Mouse (Mus musculus): ENCODE results near the gene Il2rg. TPM values are rescaled to one million over a fixed set of nuclear protein-coding genes. Genes with fewer than 3 reads are reported as not detected.
A peak's percentile ranks its signal among the peaks of the same experiment; 100 is the strongest.

Gene Il2rg
- 8.8 and 11.1 TPM in 2 replicates for polyA plus RNA-seq (2014; fragmentation: Nextera tagmentation; extraction: Ambion mirVana)

- H3K4me3 ChIP-seq (ENCODE audit: low read depth, low read length): no peak within 1 kb of the TSS
- H3K27ac ChIP-seq (ENCODE audit: low read length): no peak within 1 kb of the TSS
- 58% methylated on average over 5 of the region's 5 CpGs for WGBS
- H3K4me1 ChIP-seq (ENCODE audit: control insufficient read depth, insufficient read depth, low read length): no peaks in the 10 kb centered on the region
- H3K36me3 ChIP-seq (ENCODE audit: control insufficient read depth, insufficient read depth, low read length): no peaks in the 10 kb centered on the region
- no peaks in the 10 kb centered on the region for H3K9me3 ChIP-seq (ENCODE audit: control insufficient read depth, low read depth, low read length)
- H3K9ac ChIP-seq (replicated peaks; ENCODE audit: low read depth, low read length): no peak within 1 kb of the TSS
- ATAC-seq (ENCODE audit: insufficient number of reproducible peaks, insufficient read depth, low FRiP score, low read depth): no peak
- no peaks in the 10 kb centered on the region for H3K27me3 ChIP-seq (ENCODE audit: control insufficient read depth, insufficient read depth, low read length)
- H3K4me2 ChIP-seq (replicated peaks; ENCODE audit: low read depth, low read length): no peak within 1 kb of the TSS
These were observed at the start of gene Il2rg for GRCm38 (mm10) chrX:101268025-101268754. Gene Il2rg, minus strand, starts transcription at chrX:101268255.

GRCm38 (mm10) chrX:101313625-101314359 is 45.7 kb upstream of the Il2rg start:
- ATAC-seq (ENCODE audit: insufficient number of reproducible peaks, insufficient read depth, low FRiP score, low read depth): no peak
- no peaks in the 10 kb centered on the region for H3K9me3 ChIP-seq (ENCODE audit: control insufficient read depth, low read depth, low read length)
- no peak overlapping the region for H3K4me2 ChIP-seq (replicated peaks; ENCODE audit: low read depth, low read length)
- H3K9ac ChIP-seq (replicated peaks; ENCODE audit: low read depth, low read length): no peak overlapping the region
- H3K36me3 ChIP-seq (ENCODE audit: control insufficient read depth, insufficient read depth, low read length): no peaks in the 10 kb centered on the region
- H3K4me1 ChIP-seq (ENCODE audit: control insufficient read depth, insufficient read depth, low read length): no peaks in the 10 kb centered on the region
- 56% methylated on average over 6 of the region's 6 CpGs for WGBS
- H3K27me3 ChIP-seq (ENCODE audit: control insufficient read depth, insufficient read depth, low read length): no peaks in the 10 kb centered on the region
- no peak overlapping the region for H3K4me3 ChIP-seq (ENCODE audit: low read depth, low read length)
- no peak overlapping the region for H3K27ac ChIP-seq (ENCODE audit: low read length)

- H3K36me3 ChIP-seq (ENCODE audit: control insufficient read depth, insufficient read depth, low read length): no peaks in the 10 kb centered on the region
- no peaks in the 10 kb centered on the region for H3K9me3 ChIP-seq (ENCODE audit: control insufficient read depth, low read depth, low read length)
- H3K27ac ChIP-seq (ENCODE audit: low read length): no peak overlapping the region
- H3K4me2 ChIP-seq (replicated peaks; ENCODE audit: low read depth, low read length): no peak overlapping the region
- no peaks in the 10 kb centered on the region for H3K27me3 ChIP-seq (ENCODE audit: control insufficient read depth, insufficient read depth, low read length)
- H3K4me1 ChIP-seq (ENCODE audit: control insufficient read depth, insufficient read depth, low read length): no peaks in the 10 kb centered on the region
- WGBS: 81% methylated on average over 5 of the region's 5 CpGs
- H3K9ac ChIP-seq (replicated peaks; ENCODE audit: low read depth, low read length): no peak overlapping the region
- no peak overlapping the region for H3K4me3 ChIP-seq (ENCODE audit: low read depth, low read length)
- no peak for ATAC-seq (ENCODE audit: insufficient number of reproducible peaks, insufficient read depth, low FRiP score, low read depth)
These were observed 41.2 kb upstream of the Il2rg start for GRCm38 (mm10) chrX:101309299-101309698.

GRCm38 (mm10) chrX:101304646-101305045 is 36.6 kb upstream of the Il2rg start:
- H3K4me2 ChIP-seq (replicated peaks; ENCODE audit: low read depth, low read length): no peak overlapping the region
- no peaks in the 10 kb centered on the region for H3K36me3 ChIP-seq (ENCODE audit: control insufficient read depth, insufficient read depth, low read length)
- ATAC-seq (ENCODE audit: insufficient number of reproducible peaks, insufficient read depth, low FRiP score, low read depth): no peak
- no peak overlapping the region for H3K4me3 ChIP-seq (ENCODE audit: low read depth, low read length)
- no peaks in the 10 kb centered on the region for H3K9me3 ChIP-seq (ENCODE audit: control insufficient read depth, low read depth, low read length)
- no peak overlapping the region for H3K27ac ChIP-seq (ENCODE audit: low read length)
- no peaks in the 10 kb centered on the region for H3K27me3 ChIP-seq (ENCODE audit: control insufficient read depth, insufficient read depth, low read length)
- no peak overlapping the region for H3K9ac ChIP-seq (replicated peaks; ENCODE audit: low read depth, low read length)
- 54% methylated on average over 2 of the region's 2 CpGs for WGBS
- no peaks in the 10 kb centered on the region for H3K4me1 ChIP-seq (ENCODE audit: control insufficient read depth, insufficient read depth, low read length)

- WGBS: 80% methylated on average over 9 of the region's 9 CpGs
- Histone ChIP-seq H3K36me3 (ENCODE audit: control insufficient read depth, insufficient read depth, low read length) (no peaks in the 10 kb centered on the region), H3K27me3 (ENCODE audit: control insufficient read depth, insufficient read depth, low read length) (no peaks in the 10 kb centered on the region), H3K9ac (replicated peaks; ENCODE audit: low read depth, low read length) (no peak overlapping the region), H3K4me3 (ENCODE audit: low read depth, low read length) (no peak overlapping the region), H3K4me2 (replicated peaks; ENCODE audit: low read depth, low read length) (no peak overlapping the region), H3K27ac (ENCODE audit: low read length) (no peak overlapping the region), H3K9me3 (ENCODE audit: control insufficient read depth, low read depth, low read length) (no peaks in the 10 kb centered on the region), H3K4me1 (ENCODE audit: control insufficient read depth, insufficient read depth, low read length) (no peaks in the 10 kb centered on the region)
- no peak for ATAC-seq (ENCODE audit: insufficient number of reproducible peaks, insufficient read depth, low FRiP score, low read depth)
These were observed 33.6 kb upstream of the Il2rg start for GRCm38 (mm10) chrX:101301654-101302053.

GRCm38 (mm10) chrX:101300427-101301030 is 32.5 kb upstream of the Il2rg start:
- no peak for ATAC-seq (ENCODE audit: insufficient number of reproducible peaks, insufficient read depth, low FRiP score, low read depth)
- Histone ChIP-seq H3K27ac (ENCODE audit: low read length) (no peak overlapping the region), H3K4me2 (replicated peaks; ENCODE audit: low read depth, low read length) (peak overlapping the region; percentile 43), H3K36me3 (ENCODE audit: control insufficient read depth, insufficient read depth, low read length) (no peaks in the 10 kb centered on the region), H3K4me3 (ENCODE audit: low read depth, low read length) (peak overlapping the region; percentile 26; the same call in 1 of the 2 replicates), H3K9me3 (ENCODE audit: control insufficient read depth, low read depth, low read length) (no peaks in the 10 kb centered on the region), H3K9ac (replicated peaks; ENCODE audit: low read depth, low read length) (no peak overlapping the region), H3K4me1 (ENCODE audit: control insufficient read depth, insufficient read depth, low read length) (no peaks in the 10 kb centered on the region), H3K27me3 (ENCODE audit: control insufficient read depth, insufficient read depth, low read length) (no peaks in the 10 kb centered on the region)
- 36% methylated on average over 13 of the region's 13 CpGs for WGBS

- H3K9ac ChIP-seq (replicated peaks; ENCODE audit: low read depth, low read length): 0 out of 2 replicates have a peak overlapping the region, but pooled peaks have one; percentile 14
- H3K4me3 ChIP-seq (ENCODE audit: low read depth, low read length): peak overlapping the region; percentile 26
- peak overlapping the region; percentile 43 for H3K4me2 ChIP-seq (replicated peaks; ENCODE audit: low read depth, low read length)
- H3K4me1 ChIP-seq (ENCODE audit: control insufficient read depth, insufficient read depth, low read length): no peaks in the 10 kb centered on the region
- H3K36me3 ChIP-seq (ENCODE audit: control insufficient read depth, insufficient read depth, low read length): no peaks in the 10 kb centered on the region
- H3K27ac ChIP-seq (ENCODE audit: low read length): no peak overlapping the region
- H3K27me3 ChIP-seq (ENCODE audit: control insufficient read depth, insufficient read depth, low read length): no peaks in the 10 kb centered on the region
- H3K9me3 ChIP-seq (ENCODE audit: control insufficient read depth, low read depth, low read length): no peaks in the 10 kb centered on the region
- ATAC-seq (ENCODE audit: insufficient number of reproducible peaks, insufficient read depth, low FRiP score, low read depth): peak; percentile 57
- 24% methylated on average over 12 of the region's 13 CpGs for WGBS
These were observed 31.7 kb upstream of the Il2rg start for GRCm38 (mm10) chrX:101299473-101300426.
